Mouse (Mus musculus) C2C12 (cell line): ENCODE data around the gene Hmga2. TPM values are rescaled to one million over a fixed set of nuclear protein-coding genes. Genes with fewer than 3 reads are reported as not detected.
"Not testable (repeated sequence)": the region's sequence is repeated elsewhere in the genome, so short reads cannot be mapped to it uniquely, and the experiment has no call there.

Source experiments
- H3K27me3 ChIP-seq: one replicate; pipeline ENCODE4 v1.6.1; 2011; ENCODE audit not compliant: control insufficient read depth, insufficient read depth, insufficient read length
- H3K36me3 ChIP-seq: one replicate; pipeline ENCODE4 v1.6.1; 2011; ENCODE audit not compliant: control insufficient read depth, insufficient read depth
- H3K4me3 ChIP-seq: one replicate; pipeline ENCODE4 v1.5.1; 2011; ENCODE audit warnings: mild to moderate bottlenecking, control low read depth; ENCODE audit not compliant: poor library complexity, insufficient read depth, severe bottlenecking
- H3K79me2 ChIP-seq: one replicate; pipeline ENCODE4 v1.6.1; 2011; ENCODE audit not compliant: control insufficient read depth, insufficient read depth
- H3K79me3 ChIP-seq: one replicate; pipeline ENCODE4 v1.6.1; 2011; ENCODE audit warnings: low read depth, control low read depth
- H3ac ChIP-seq: one replicate; pipeline ENCODE3; 2011; ENCODE audit warnings: low read depth; ENCODE audit not compliant: control insufficient read depth, insufficient read length
- CEBPB ChIP-seq: IDR thresholded peaks from one replicate; pipeline ENCODE4 v1.6.1; 2011; ENCODE audit warnings: low read depth, mild to moderate bottlenecking, control low read depth, moderate library complexity
- CTCF ChIP-seq: IDR thresholded peaks from one replicate; pipeline ENCODE4 v1.5.1; 2011; ENCODE audit not compliant: control insufficient read depth, insufficient read depth, insufficient read length
- FOSL1 ChIP-seq: IDR thresholded peaks from one replicate; pipeline ENCODE4 v1.8.0; 2011; ENCODE audit warnings: mild to moderate bottlenecking, low read length; ENCODE audit not compliant: poor library complexity, insufficient read depth, severe bottlenecking
- MAX ChIP-seq: IDR thresholded peaks from one replicate; pipeline ENCODE4 v1.6.1; 2011; ENCODE audit warnings: mild to moderate bottlenecking, control low read depth
- MYOD1 ChIP-seq: IDR thresholded peaks from one replicate; pipeline ENCODE4 v1.6.1; 2011; ENCODE audit warnings: low read depth; ENCODE audit not compliant: control insufficient read depth, insufficient read length
- MYOG ChIP-seq: IDR thresholded peaks from one replicate; pipeline ENCODE4 v1.6.1; 2011; ENCODE audit not compliant: control insufficient read depth, insufficient read length; ENCODE audit errors: extremely low read depth
- USF1 ChIP-seq: IDR thresholded peaks from one replicate; pipeline ENCODE4 v1.6.1; 2011; ENCODE audit warnings: low read depth, mild to moderate bottlenecking, control low read depth, moderate library complexity
- polyA plus RNA-seq: library from polyadenylated mRNA; unstranded; fragments of >200 nt; fragmentation: generic; extraction: Trizol; gene quantifications from one replicate; pipeline ENCODE4 v1.2.1, GENCODE M21; 2012; ENCODE audit warnings: missing spikeins

The Hmga2 gene
- polyA plus RNA-seq, 1 experiment, result 59.9 TPM

- H3K36me3 ChIP-seq, result no peaks in the 10 kb centered on the region
- H3K79me2 ChIP-seq, result no peaks in the 10 kb centered on the region
- H3K79me3 ChIP-seq, result no peaks in the 10 kb centered on the region
- H3ac ChIP-seq, result no peak overlapping the region
- no peak for TF ChIP-seq FOSL1
- no peak for TF ChIP-seq USF1
- TF ChIP-seq CEBPB, result no peak
- TF ChIP-seq CTCF, result no peak
- TF ChIP-seq MAX, result no peak
- no peak for TF ChIP-seq MYOG
- TF ChIP-seq MYOD1, result no peak
- H3K27me3 ChIP-seq, result no peaks in the 10 kb centered on the region
- H3K4me3 ChIP-seq, result no peak overlapping the region
These were observed 121.7 kb downstream of the Hmga2 start for GRCm38 (mm10) chr10:120354523-120355030.

- Histone ChIP-seq H3K27me3 (peaks cover 10% of the 10 kb centered on the region), H3K79me3 (no peaks in the 10 kb centered on the region)
These were observed 130.9 kb downstream of the Hmga2 start for GRCm38 (mm10) chr10:120345325-120345724.

GRCm38 (mm10) chr10:120344558-120345318 is 131.5 kb downstream of the Hmga2 start:
- no peak overlapping the region for H3ac ChIP-seq
- peaks cover 10% of the 10 kb centered on the region for H3K27me3 ChIP-seq
- no peaks in the 10 kb centered on the region for H3K79me2 ChIP-seq
- H3K4me3 ChIP-seq, result no peak overlapping the region
- TF ChIP-seq USF1, result no peak
- no peak for TF ChIP-seq CTCF
- no peak for TF ChIP-seq CEBPB
- no peak for TF ChIP-seq FOSL1
- TF ChIP-seq MAX, result no peak
- TF ChIP-seq MYOG, result no peak
- no peak for TF ChIP-seq MYOD1
- no peaks in the 10 kb centered on the region for H3K79me3 ChIP-seq
- no peaks in the 10 kb centered on the region for H3K36me3 ChIP-seq

More at GRCm38 (mm10) chr10:120345325-120345724, 130.9 kb downstream of the Hmga2 start:
- Histone ChIP-seq H3K4me3 (no peak overlapping the region), H3K79me2 (no peaks in the 10 kb centered on the region), H3ac (no peak overlapping the region), H3K36me3 (no peaks in the 10 kb centered on the region)
- TF ChIP-seq USF1, result no peak

GRCm38 (mm10) chr10:120339906-120340305 is 136.4 kb downstream of the Hmga2 start:
- peaks cover 14% of the 10 kb centered on the region for H3K27me3 ChIP-seq
- H3K36me3 ChIP-seq, H3K79me3 ChIP-seq, H3K79me2 ChIP-seq, H3ac ChIP-seq, H3K4me3 ChIP-seq: not testable (repeated sequence)

GRCm38 (mm10) chr10:120339324-120339723 is 136.9 kb downstream of the Hmga2 start:
- Histone ChIP-seq H3K79me2 (no peaks in the 10 kb centered on the region), H3K27me3 (peaks cover 10% of the 10 kb centered on the region), H3K79me3 (no peaks in the 10 kb centered on the region), H3K4me3 (no peak overlapping the region), H3ac (no peak overlapping the region), H3K36me3 (no peaks in the 10 kb centered on the region)
- TF ChIP-seq MYOD1 (no peak), CEBPB (no peak), MAX (no peak), FOSL1 (no peak), MYOG (no peak), CTCF (no peak), USF1 (no peak)

GRCm38 (mm10) chr10:120338841-120339240 is 137.4 kb downstream of the Hmga2 start:
- H3K36me3 ChIP-seq, result no peaks in the 10 kb centered on the region
- no peak overlapping the region for H3ac ChIP-seq
- H3K4me3 ChIP-seq, result no peak overlapping the region
- H3K79me2 ChIP-seq, result no peaks in the 10 kb centered on the region
- H3K27me3 ChIP-seq, result peaks cover 10% of the 10 kb centered on the region
- H3K79me3 ChIP-seq, result no peaks in the 10 kb centered on the region
- no peak for TF ChIP-seq MYOD1
- TF ChIP-seq USF1, result no peak
- TF ChIP-seq MAX, result no peak
- no peak for TF ChIP-seq CEBPB
- no peak for TF ChIP-seq CTCF
- TF ChIP-seq MYOG, result no peak
- TF ChIP-seq FOSL1, result no peak

GRCm38 (mm10) chr10:120338431-120338830 is 137.8 kb downstream of the Hmga2 start:
- H3ac ChIP-seq, H3K79me2 ChIP-seq, H3K36me3 ChIP-seq, H3K4me3 ChIP-seq, H3K79me3 ChIP-seq: not testable (repeated sequence)
- peaks cover 10% of the 10 kb centered on the region for H3K27me3 ChIP-seq
